Mouse (Mus musculus) erythroblast, adult 5-6 weeks (primary cell): ENCODE results near the gene Zfp981. TPM values are rescaled to one million over a fixed set of nuclear protein-coding genes. Genes with fewer than 3 reads are reported as not detected.
"Not testable (repeated sequence)": the region's sequence is repeated elsewhere in the genome, so short reads cannot be mapped to it uniquely, and the experiment has no call there.

ENCODE experiments used
- ATAC-seq: replicated peaks from 2 replicates; pipeline ENCODE4 v1.8.0; 2016; ENCODE audit warnings: moderate number of reproducible peaks, mild to moderate bottlenecking, moderate TSS enrichment, inconsistent platforms; ENCODE audit not compliant: poor library complexity, low FRiP score, severe bottlenecking
- total RNA-seq, 2 experiments: library from RNA; stranded (forward) in 1 of 2; stranded (reverse) in 1 of 2; fragments of 150-400 nt in 1 of 2; fragments of 200-764, 138-1000 nt in 1 of 2; gene quantifications; 2 replicates each; pipeline versions ENCODE4 v1.2.3 to v1.2.4; 2015 to 2017; ENCODE audit warnings: low replicate concordance in 2 of 2

Zfp981 gene
- total RNA-seq, 2 experiments from 2014 or later, result not detected

DNA sequence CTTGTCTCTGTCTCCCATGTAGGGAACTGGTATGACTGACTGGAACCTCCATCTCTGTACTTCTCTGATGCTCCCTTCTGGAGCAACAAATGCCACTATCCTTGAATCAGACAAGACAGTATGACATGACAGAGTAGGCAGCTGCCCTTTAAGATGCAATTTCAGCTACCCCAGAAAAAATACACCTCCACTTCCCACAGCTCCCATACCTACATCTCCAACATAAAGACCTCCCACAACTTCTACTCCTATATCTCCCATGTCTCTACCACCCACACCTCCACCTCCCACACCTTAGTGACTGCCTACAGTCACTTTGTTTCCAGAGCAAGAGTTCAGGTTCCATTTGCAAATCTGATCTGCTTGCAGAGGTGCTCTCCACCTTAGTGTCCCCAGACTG, 17.2 kb upstream of the Zfp981 start:
- ATAC-seq, result not testable (repeated sequence)

- ATAC-seq, result not testable (repeated sequence)
Measured at GRCm38 (mm10) chr4:146485183-146485939, 16.5 kb upstream of the Zfp981 start.

DNA sequence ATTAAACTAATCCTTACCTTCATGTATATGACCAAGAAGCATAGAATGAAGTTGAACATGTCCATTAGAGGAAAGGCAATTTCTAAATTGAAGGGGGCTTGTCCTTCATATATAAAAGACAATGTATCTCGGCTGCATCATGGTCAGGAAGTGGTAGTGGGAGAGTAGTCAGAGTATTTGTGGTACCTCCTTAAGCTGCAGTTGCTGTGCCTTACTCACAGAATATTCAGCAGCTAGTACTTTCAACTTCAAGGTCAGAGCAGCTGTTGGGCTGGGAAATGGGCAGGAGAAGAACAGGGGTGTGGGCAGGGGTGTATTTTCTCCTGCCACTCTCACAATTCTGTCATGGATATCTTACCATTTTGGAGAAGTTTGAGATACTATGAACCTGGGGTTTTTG, 15.1 kb upstream of the Zfp981 start:
- not testable (repeated sequence) for ATAC-seq

- not testable (repeated sequence) for ATAC-seq
Measured at GRCm38 (mm10) chr4:146489196-146489595, 12.6 kb upstream of the Zfp981 start.

GRCm38 (mm10) chr4:146491993-146492392, 9.8 kb upstream of the Zfp981 start:
- ATAC-seq, result not testable (repeated sequence)

DNA sequence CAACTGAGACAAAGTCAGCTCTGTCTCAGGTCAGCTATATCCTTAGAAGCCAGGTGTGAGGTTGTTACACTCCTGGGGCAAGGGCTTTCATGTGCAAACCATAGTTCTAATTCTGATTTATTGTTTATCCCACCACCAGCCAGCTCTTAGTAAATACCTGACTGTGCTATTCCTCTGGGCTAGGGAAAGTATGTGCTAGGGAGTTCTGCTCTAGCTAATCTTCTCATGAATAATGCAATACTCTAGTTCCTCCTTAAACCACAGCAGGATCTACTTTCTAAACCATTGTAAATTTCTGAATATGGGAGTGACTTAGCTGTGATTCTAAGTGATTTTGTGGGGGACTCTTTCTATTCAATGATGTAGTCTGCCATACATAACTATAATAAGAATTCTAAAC, 9.4 kb upstream of the Zfp981 start:
- ATAC-seq, result no peak

- no peak for ATAC-seq
Measured at GRCm38 (mm10) chr4:146492851-146493250, 9.0 kb upstream of the Zfp981 start.

DNA sequence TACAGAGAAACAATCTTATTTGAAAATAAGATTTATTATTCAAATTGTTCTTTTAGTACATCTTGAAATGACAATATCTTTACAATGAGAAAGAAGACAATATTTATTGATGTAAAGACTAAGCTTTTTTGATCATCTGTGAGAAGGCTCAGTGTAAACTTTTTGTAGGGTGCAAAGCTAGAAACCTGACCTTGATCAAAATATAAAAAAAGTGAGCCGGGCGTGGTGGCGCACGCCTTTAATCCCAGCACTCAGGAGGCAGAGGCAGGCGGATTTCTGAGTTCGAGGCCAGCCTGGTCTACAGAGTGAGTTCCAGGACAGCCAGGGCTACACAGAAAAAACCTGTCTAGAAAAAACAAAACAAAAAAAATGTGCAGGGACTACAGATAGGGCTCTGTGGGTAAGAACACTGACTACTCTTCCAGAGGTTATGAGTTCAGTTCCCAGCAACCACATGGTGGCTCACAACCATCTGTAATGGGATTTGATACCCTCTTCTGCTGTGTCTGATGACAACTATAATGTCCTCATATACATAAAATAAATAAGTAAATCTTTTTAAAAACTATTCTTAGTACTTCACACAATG, 8.4 kb upstream of the Zfp981 start:
- not testable (repeated sequence) for ATAC-seq

- no peak for ATAC-seq
Measured at GRCm38 (mm10) chr4:146494980-146495379, 6.8 kb upstream of the Zfp981 start.

DNA sequence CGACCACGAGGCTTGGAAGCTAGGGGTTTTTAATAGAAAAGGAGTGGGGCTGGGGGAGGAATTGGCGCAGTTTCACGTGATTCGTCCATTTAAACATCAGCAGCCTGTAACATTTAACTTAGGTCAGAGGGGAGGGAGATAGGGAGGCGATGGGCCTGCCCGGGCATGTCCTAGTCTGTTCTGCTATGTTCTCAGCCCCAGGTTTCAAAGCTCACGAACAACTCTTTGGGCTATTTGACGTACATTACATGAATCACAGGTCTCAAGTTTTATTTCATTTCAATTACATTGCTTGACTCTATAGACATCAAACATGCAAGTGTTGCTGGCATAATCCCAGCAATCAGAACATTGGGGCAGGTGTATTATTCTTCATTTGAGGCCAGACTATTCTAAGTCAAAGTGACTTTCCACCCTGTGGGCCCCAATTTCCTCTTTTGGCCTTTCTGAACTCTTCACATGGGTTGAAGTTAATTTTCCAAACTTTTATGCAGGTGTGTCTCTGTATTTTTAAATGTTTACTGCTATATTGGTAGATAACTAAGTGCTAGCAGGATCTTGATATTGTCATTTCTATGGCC, 4.0 kb upstream of the Zfp981 start:
- not testable (repeated sequence) for ATAC-seq

DNA sequence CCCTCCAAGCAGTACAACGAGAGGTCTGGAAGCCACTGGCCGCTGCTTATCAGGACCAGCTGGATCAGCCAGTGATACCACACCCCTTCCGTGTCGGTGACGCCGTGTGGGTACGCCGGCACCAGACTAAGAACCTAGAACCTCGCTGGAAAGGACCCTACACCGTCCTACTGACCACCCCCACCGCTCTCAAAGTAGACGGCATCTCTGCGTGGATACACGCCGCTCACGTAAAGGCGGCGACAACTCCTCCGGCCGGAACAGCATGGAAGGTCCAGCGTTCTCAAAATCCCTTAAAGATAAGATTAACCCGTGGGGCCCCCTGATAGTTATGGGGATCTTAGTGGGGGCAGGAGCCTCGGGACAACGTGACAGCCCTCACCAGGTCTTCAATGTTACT, 7.2 kb downstream of the Zfp981 start:
- not testable (repeated sequence) for ATAC-seq

DNA sequence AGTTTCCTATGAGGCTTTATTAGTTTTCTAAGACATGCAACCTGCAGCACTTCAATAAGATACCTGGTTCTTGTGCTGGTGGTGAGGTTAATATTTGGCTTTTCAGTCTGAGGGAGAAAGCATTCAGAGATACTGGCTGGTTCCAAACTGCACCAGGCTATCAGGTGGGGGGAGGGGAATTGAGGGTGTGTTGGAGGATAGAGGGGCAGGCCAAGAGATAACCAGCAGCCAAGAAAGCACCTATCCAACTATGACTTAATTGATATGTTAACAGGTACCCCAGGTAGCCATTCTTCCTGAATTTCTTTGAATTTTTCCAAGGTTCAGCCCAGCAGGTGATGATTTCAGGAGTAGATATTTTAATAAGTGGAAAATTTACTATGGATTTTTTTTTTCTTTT, 10.0 kb downstream of the Zfp981 start:
- not testable (repeated sequence) for ATAC-seq

DNA sequence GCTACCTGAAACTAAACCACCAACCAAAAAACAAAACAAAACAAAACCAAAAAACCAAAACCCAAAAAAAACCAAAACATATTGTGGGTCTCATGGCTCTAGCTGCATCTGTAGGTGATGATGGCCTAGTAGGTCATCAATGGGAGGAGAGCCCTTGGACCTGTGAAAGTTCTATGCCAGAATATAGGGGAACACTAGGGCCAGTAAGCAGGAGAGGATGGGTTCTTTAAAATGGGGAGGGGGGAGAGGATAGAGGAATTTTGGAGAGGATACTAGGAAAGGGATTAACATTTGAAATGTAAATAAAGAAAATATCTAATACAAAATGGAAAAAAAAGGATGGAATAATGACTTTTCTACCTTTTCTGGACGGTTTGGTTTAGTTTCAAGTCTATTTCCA, 14.6 kb downstream of the Zfp981 start:
- no peak for ATAC-seq

GRCm38 (mm10) chr4:146517150-146517549, 15.3 kb downstream of the Zfp981 start:
- ATAC-seq, result not testable (repeated sequence)

DNA sequence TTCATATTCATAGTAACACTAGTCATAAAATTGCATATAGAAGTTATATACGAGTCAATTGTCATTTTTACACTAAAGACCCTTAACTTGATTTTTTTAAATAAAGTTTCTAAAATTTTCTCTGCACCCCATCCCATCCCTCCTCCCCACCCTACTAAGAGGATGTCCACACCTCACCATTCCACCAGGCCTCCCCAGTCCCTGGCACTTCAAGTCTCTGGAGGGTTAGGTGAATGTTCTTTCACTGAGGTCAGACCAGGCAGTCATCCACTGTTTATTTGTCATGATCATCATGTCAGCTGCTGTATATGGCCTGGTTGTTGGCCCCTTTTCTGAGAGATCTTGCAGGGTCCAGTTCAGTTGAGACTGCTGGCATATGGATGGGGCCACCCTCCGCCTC, 18.9 kb downstream of the Zfp981 start:
- ATAC-seq, result no peak

GRCm38 (mm10) chr4:146534574-146534973, 32.7 kb downstream of the Zfp981 start:
- no peak for ATAC-seq

DNA sequence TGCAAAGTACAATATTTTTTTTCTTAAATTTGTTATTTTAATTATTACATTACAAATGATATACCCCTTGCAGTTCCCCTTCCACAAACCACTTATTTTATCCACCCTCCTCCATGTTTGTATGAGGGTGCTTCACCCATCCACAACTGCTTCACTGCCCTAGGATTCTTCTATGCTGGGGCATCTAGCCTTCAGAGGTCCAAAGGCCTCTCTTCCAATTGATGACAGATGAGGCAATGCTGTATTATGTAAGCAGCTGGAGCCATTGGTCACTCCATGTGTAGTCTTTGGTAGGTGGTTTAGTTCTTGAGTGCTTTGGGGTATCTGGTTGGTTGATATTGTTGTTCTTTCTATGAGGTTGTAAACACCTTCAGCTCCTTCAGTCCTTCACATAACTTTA, 34.1 kb downstream of the Zfp981 start:
- ATAC-seq, result no peak

- not testable (repeated sequence) for ATAC-seq
Measured at GRCm38 (mm10) chr4:146579905-146580873, 78.4 kb downstream of the Zfp981 start.
